Mouse (Mus musculus) heart, embryonic 10.5 days (tissue): ENCODE results near the gene Srrm1. TPM values are rescaled to one million over a fixed set of nuclear protein-coding genes. Genes with fewer than 3 reads are reported as not detected.
A peak's percentile ranks its signal among the peaks of the same experiment; 100 is the strongest.
"Not testable (repeated sequence)": the region's sequence is repeated elsewhere in the genome, so short reads cannot be mapped to it uniquely, and the experiment has no call there.

ENCODE experiments used
- DNase-seq: peaks from one replicate; pipeline ENCODE4 v3.0.0-alpha.2; 2017; ENCODE audit warnings: low spot score
- H3K27ac ChIP-seq: fragments of 300-500 bp; sonication (generic); 2 replicates; pipeline ENCODE4 v1.5.1; 2016; ENCODE audit warnings: mild to moderate bottlenecking
- H3K27me3 ChIP-seq: fragments of 300-500 bp; sonication (generic); 2 replicates; pipeline ENCODE4 v1.6.1; 2016; ENCODE audit warnings: mild to moderate bottlenecking; ENCODE audit not compliant: poor library complexity, insufficient read depth, severe bottlenecking
- H3K36me3 ChIP-seq: fragments of 300-500 bp; sonication (generic); 2 replicates; pipeline ENCODE4 v1.6.1; 2016; ENCODE audit warnings: mild to moderate bottlenecking, moderate library complexity
- H3K4me1 ChIP-seq: fragments of 300-500 bp; sonication (generic); 2 replicates; pipeline ENCODE4 v1.6.1; 2016; ENCODE audit warnings: mild to moderate bottlenecking
- H3K4me3 ChIP-seq: fragments of 300-500 bp; sonication (generic); 2 replicates; pipeline ENCODE4 v1.5.1; 2016; ENCODE audit warnings: mild to moderate bottlenecking, moderate library complexity
- H3K9me3 ChIP-seq: fragments of 300-500 bp; sonication (generic); 2 replicates; pipeline ENCODE4 v1.6.1; 2016; ENCODE audit warnings: mild to moderate bottlenecking, moderate library complexity
- WGBS: fragments of 180-500 bp; shearing (Covaris S2); methylation state at CpG from one replicate; pipeline ENCODE4 v1.1.7; 2016; 5-methylcytosine and 5-hydroxymethylcytosine counted together
- polyA plus RNA-seq: library from polyadenylated mRNA; unstranded; fragments of >200 nt; fragmentation: Nextera tagmentation; extraction: Ambion mirVana; gene quantifications from 2 replicates; pipeline ENCODE4 v1.2.1, GENCODE M21; 2016

Gene Srrm1
- polyA plus RNA-seq, 1 experiment from 2014 or later, result 193 TPM

DNA sequence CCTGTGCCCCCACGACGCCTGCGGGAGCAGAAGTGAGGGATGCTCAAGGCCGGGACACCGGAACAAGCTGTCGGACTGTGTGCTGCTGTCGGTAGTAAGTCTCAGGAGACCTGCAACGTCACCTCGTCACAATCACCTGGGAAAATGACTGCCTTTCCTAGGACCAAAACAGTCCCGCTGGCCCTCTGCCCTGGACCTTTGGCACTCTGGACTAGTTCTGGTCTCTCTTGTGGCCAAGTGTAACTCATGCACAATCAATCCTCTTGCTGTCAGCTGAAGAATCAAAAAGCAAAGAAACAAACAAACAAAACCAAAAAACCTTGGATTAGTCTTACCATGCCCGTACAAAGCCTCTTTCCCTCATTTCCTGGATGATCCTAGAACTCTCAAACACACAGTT, 24.1 kb upstream of the Srrm1 start:
- no peaks in the 10 kb centered on the region for H3K36me3 ChIP-seq
- peaks cover 7% of the 10 kb centered on the region; the same call in 1 of the 2 replicates for H3K4me1 ChIP-seq
- H3K27me3 ChIP-seq, result 0 out of 2 replicates have a peak, but pooled peaks cover 5% of the 10 kb centered on the region
- H3K9me3 ChIP-seq, result no peaks in the 10 kb centered on the region
- DNase-seq, result no peak
- WGBS, result 77% methylated on average over 11 of the region's 11 CpGs
- no peak overlapping the region for H3K4me3 ChIP-seq
- H3K27ac ChIP-seq, result no peak overlapping the region

DNA sequence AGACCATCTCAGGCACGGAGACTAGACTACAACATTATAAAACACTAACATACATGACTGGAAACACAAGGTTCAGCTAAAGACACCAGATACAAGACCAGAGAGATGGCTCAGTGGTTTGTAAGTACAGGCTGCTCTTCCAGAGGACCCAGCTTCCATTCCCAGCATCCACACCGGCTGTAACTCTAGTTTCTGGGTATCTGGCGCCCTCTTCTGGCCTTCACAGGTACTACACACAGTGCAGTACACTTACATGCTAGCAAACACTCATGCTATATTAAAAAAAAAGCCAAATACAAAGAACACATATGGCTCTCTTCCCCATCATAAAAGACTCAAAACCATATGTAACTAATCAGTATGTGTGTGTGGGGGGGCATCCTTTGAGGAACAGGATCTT, 22.3 kb upstream of the Srrm1 start:
- Histone ChIP-seq H3K4me1 (no peaks in the 10 kb centered on the region; the same call in 1 of the 2 replicates), H3K36me3 (no peaks in the 10 kb centered on the region), H3K27me3 (0 out of 2 replicates have a peak, but pooled peaks cover 9% of the 10 kb centered on the region), H3K4me3 (no peak overlapping the region), H3K27ac (no peak overlapping the region), H3K9me3 (no peaks in the 10 kb centered on the region)
- DNase-seq, result no peak
- 60% methylated on average over 3 of the region's 3 CpGs for WGBS

DNA sequence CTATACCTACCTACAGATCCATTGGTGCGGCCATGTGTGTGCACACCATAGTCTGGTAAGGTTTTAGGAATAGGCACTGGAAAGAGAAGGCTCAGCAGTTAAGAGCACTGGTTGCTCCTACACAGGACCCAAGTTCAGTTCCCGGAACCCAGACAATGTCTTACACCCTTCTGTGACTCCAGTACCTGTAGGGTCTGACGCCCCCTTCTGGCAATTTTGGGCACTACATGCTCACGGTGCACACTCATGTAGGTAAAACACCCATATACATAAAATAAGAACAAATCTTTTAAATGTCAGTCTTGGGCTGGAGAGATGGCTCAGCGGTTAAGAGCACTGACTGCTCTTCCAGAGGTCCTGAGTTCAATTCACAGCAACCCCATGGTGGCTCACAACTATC, 20.2 kb upstream of the Srrm1 start:
- no peak overlapping the region for H3K4me3 ChIP-seq
- H3K9me3 ChIP-seq, result no peaks in the 10 kb centered on the region
- no peaks in the 10 kb centered on the region for H3K36me3 ChIP-seq
- no peak for DNase-seq
- H3K27ac ChIP-seq, result no peak overlapping the region
- H3K27me3 ChIP-seq, result 0 out of 2 replicates have a peak, but pooled peaks cover 9% of the 10 kb centered on the region
- H3K4me1 ChIP-seq, result no peaks in the 10 kb centered on the region
- WGBS, result 77% methylated on average over 5 of the region's 5 CpGs

GRCm38 (mm10) chr4:135370372-135370771, 17.3 kb upstream of the Srrm1 start:
- DNase-seq, result no peak
- H3K36me3 ChIP-seq, result no peaks in the 10 kb centered on the region
- no peak overlapping the region for H3K27ac ChIP-seq
- no peaks in the 10 kb centered on the region for H3K9me3 ChIP-seq
- 84% methylated on average over 11 of the region's 11 CpGs for WGBS
- no peak overlapping the region for H3K4me3 ChIP-seq
- 0 out of 2 replicates have a peak, but pooled peaks cover 4% of the 10 kb centered on the region for H3K27me3 ChIP-seq
- H3K4me1 ChIP-seq, result no peaks in the 10 kb centered on the region

GRCm38 (mm10) chr4:135362828-135363227, 9.7 kb upstream of the Srrm1 start:
- DNase-seq, result no peak
- Histone ChIP-seq H3K27ac (no peak overlapping the region), H3K27me3 (no peaks in the 10 kb centered on the region), H3K4me3 (no peak overlapping the region), H3K36me3 (no peaks in the 10 kb centered on the region), H3K4me1 (no peaks in the 10 kb centered on the region), H3K9me3 (no peaks in the 10 kb centered on the region)
- WGBS, result 33% methylated on average over 6 of the region's 6 CpGs

DNA sequence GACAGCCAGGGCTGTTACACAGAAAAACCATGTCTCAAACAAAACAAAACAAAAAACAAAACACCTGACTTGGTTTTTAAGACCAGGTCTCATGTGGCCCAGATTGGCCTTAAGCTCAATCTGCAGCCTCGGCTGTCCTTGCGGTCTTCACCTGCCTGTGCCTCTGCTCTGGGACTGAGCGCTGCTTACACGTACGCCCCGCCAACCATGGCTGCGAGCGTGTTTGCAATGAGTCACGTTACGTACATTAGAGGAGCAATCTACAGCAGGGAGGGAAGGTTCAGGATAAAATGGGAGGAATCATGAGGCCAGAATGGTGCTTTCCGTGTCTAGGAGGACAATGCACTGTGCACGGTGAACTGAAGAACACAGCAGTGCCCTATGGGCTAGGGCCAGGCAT, 8.6 kb upstream of the Srrm1 start:
- H3K4me1 ChIP-seq, result no peaks in the 10 kb centered on the region
- no peak overlapping the region for H3K4me3 ChIP-seq
- H3K36me3 ChIP-seq, result no peaks in the 10 kb centered on the region
- H3K9me3 ChIP-seq, result no peaks in the 10 kb centered on the region
- H3K27me3 ChIP-seq, result peaks cover 9% of the 10 kb centered on the region; the same call in 1 of the 2 replicates
- 92% methylated on average over 12 of the region's 12 CpGs for WGBS
- no peak for DNase-seq
- H3K27ac ChIP-seq, result no peak overlapping the region

GRCm38 (mm10) chr4:135358736-135359135, 5.6 kb upstream of the Srrm1 start:
- no peak overlapping the region for H3K4me3 ChIP-seq
- 3% methylated on average over 6 of the region's 6 CpGs for whole genome bisulfite sequencing
- no peak for DNase-seq

DNA sequence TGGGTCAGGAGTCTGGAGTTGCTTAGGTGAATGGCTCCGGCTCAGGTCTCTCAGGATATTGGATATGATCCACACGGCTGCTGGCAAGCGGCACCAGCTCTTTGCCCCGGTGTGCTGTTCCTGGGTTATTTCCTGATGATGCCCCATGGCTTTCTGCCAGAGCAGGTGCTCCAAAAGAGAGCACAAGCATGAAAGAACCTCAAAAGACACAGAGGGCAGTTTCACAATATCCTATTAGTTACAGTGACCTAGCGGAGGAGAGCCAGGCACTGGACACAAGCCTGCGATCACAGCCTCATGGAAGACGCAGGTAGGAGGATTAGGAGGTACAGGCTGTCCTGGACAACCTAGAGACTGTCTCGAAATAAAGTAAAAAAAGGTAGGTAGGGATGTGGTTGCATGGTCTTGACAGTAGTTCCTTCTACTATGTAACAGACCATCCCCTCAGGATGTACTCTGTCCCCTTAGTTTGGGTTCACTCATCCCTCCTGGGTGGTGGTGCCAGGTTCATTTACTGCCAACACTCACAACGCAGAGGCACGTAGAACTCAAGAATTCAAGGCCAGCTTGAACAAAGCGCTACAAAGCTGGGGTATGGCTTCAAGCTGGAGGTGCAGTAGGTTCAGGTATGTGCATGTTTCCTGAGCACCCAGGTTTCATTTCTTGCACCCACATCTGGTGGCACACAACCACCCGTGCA, 4.2 kb upstream of the Srrm1 start:
- Histone ChIP-seq H3K9me3 (no peaks in the 10 kb centered on the region), H3K4me1 (peaks cover 9% of the 10 kb centered on the region), H3K27ac (no peak overlapping the region), H3K36me3 (no peaks in the 10 kb centered on the region), H3K27me3 (peaks cover 12% of the 10 kb centered on the region; the same call in 1 of the 2 replicates), H3K4me3 (no peak overlapping the region)
- 81% methylated on average over 12 of the region's 12 CpGs for WGBS
- no peak for DNase-seq

More at GRCm38 (mm10) chr4:135358736-135359135, 5.6 kb upstream of the Srrm1 start:
- H3K9me3 ChIP-seq, result no peaks in the 10 kb centered on the region
- peaks cover 9% of the 10 kb centered on the region for H3K4me1 ChIP-seq
- H3K27me3 ChIP-seq, result peaks cover 12% of the 10 kb centered on the region; the same call in 1 of the 2 replicates
- H3K27ac ChIP-seq, result no peak overlapping the region
- H3K36me3 ChIP-seq, result no peaks in the 10 kb centered on the region

DNA sequence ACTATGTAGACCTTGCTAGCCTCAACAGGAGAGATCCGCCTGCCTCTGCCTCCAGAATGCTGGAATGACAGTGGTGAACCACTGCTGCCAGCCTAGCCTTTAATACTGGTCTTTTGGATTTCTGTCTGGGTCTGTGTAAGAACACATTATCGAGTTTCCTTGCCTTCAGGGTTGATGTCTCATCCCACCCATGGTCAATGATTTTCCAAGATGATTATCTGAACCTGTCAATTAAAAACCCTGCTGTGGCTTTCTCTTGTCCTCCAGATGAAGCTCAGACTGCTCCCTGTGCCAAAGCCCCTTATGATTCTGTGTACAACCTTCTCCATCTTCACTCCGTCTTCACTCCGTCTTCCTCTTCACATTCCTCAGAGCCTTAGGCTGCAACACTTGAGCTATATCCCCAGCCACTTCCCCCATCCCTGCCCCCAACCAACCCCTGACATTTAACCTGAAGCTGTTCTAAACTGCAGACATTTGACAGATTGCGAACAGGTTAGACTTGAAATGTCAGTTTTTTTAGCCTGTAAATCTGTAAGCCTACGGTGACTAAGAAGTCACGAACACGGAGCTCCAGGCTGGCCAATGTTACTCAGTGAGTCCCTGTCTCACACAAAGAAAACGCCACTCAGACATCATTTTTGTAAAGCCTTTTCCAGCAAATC, 2.9 kb upstream of the Srrm1 start:
- H3K27ac ChIP-seq, result no peak overlapping the region
- peaks cover 12% of the 10 kb centered on the region; the same call in 1 of the 2 replicates for H3K27me3 ChIP-seq
- no peak for DNase-seq
- 77% methylated on average over 9 of the region's 9 CpGs for WGBS
- H3K4me1 ChIP-seq, result peaks cover 16% of the 10 kb centered on the region
- no peaks in the 10 kb centered on the region for H3K36me3 ChIP-seq
- H3K4me3 ChIP-seq, result no peak overlapping the region
- H3K9me3 ChIP-seq, result no peaks in the 10 kb centered on the region

DNA sequence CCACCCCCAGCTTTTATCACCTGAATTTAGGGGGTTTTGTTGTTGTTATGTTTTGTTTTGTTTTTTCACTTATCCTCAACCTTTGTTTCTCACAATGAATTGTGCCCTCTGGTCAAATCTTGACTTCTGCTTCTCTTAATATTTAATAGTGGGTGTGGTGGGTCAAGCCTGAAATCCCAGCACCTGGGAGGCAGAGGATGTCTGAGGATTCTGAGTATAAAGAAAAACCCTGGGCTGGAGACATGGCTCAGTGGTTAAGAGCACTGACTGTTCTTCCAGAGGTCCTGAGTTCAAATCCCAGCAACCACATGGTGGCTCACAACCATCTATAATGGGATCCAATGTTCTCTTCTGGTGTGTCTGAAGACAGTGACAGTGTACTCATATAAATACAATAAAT, 1.6 kb upstream of the Srrm1 start:
- peak overlapping the region; percentile 99 for H3K27ac ChIP-seq
- not testable (repeated sequence) for H3K9me3 ChIP-seq, DNase-seq

DNA sequence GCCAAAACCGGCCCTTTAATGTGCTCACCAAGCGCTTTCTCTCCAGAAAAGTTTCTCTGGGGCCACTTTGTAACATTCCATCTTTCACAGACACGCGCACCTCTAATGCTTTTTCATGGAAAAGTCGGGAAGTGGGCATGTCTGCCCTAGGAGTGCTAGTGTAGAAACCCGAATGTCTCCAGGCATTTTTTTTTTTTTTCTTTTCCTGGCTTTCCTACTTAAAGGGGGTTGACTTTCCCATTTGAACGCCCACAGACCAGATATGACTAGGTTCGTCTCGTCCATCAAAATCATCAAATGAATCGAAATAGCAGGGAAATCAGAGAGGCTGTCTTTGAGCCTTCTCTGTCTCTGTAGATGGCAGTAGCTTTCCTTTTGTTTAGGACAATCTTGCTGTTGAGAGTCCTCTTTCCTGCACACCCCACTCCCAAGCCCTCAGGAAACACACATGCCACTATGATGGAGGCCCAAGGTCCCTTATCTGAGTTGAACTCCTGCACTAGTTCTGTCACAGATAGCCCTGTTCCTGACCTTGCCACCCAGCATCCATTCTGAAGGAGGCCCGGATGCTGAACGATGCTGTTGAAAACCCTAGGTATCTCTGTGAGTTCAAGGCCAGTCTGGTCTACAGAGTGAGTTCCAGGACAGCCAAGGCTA, 801 bp upstream of the Srrm1 start:
- WGBS, result 14% methylated on average over 12 of the region's 12 CpGs
- peaks cover 20% of the 10 kb centered on the region for H3K4me1 ChIP-seq
- DNase-seq, result peak; percentile 79
- H3K27me3 ChIP-seq, result peaks cover 12% of the 10 kb centered on the region; the same call in 1 of the 2 replicates
- no peaks in the 10 kb centered on the region for H3K9me3 ChIP-seq
- H3K36me3 ChIP-seq, result peaks cover 17% of the 10 kb centered on the region; the same call in 1 of the 2 replicates
- H3K4me3 ChIP-seq, result peak overlapping the region; percentile 98
- H3K27ac ChIP-seq, result peak overlapping the region; percentile 99

More for the DNA sequence above, 1.6 kb upstream of the Srrm1 start:
- peaks cover 12% of the 10 kb centered on the region; the same call in 1 of the 2 replicates for H3K27me3 ChIP-seq
- H3K4me3 ChIP-seq, H3K36me3 ChIP-seq: not testable (repeated sequence)
- H3K4me1 ChIP-seq, result peaks cover 16% of the 10 kb centered on the region

DNA sequence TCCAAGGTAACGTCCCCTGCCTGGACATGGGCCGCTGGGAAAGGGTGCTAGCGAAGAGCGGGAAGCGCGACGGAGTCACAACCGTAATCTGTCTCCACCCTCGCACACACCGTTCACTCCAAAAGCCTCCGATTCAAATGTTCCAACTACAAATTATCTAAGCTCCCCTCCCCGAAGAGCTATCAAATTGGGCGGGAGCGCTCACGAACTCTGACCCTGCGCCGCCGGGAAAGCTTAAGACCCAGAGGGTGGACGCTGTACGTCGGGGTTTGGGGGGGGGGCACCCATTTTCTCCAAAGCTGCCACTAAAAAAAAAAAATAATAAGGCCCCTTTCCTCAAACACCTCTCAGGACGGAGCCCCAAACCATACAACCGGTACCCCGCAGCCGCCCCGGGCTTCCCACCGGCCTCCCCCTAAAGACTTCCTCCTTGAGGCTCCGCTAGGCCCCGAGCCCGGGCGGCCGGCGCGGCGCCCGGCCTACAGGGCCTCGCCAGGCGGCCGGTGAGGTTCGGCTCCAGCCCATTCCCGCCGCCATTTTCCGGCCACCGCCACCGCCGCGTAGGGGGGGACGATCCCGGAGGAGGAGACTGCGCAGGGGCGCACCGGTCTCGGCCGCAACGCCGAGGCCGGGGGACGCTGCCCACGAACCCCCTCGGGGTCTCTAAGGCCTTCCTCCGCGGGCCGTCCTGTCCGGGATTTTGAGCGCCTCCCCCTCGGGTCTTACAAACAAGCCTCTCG, 625 bp downstream of the Srrm1 start:
- peaks cover 10% of the 10 kb centered on the region; the same call in 1 of the 2 replicates for H3K27me3 ChIP-seq
- peak overlapping the region; percentile 98 for H3K4me3 ChIP-seq
- H3K9me3 ChIP-seq, result no peaks in the 10 kb centered on the region
- peak overlapping the region; percentile 99 for H3K27ac ChIP-seq
- peaks cover 27% of the 10 kb centered on the region for H3K36me3 ChIP-seq
- peaks cover 25% of the 10 kb centered on the region for H3K4me1 ChIP-seq
- under 1% methylated on average over 67 of the region's 67 CpGs for WGBS
- DNase-seq, result peak; percentile 84
